Mouse (Mus musculus): ENCODE data around the gene Pamr1.
A peak's percentile ranks its signal among the peaks of the same experiment; 100 is the strongest.

Pamr1 gene

GRCm38 (mm10) chr2:102598911-102599721 is 49.3 kb downstream of the Pamr1 start:
- DNase-seq: no peak

- DNase-seq: no peak
Measured at GRCm38 (mm10) chr2:102600516-102600915, 50.7 kb downstream of the Pamr1 start.

GRCm38 (mm10) chr2:102610485-102610884 is 60.7 kb downstream of the Pamr1 start:
- DNase-seq: no peak

GRCm38 (mm10) chr2:102616637-102617036 is 66.8 kb downstream of the Pamr1 start:
- DNase-seq: no peak

GRCm38 (mm10) chr2:102620744-102621429 is 71.1 kb downstream of the Pamr1 start:
- no peak for DNase-seq

- DNase-seq: no peak
Measured at GRCm38 (mm10) chr2:102622176-102622575, 72.4 kb downstream of the Pamr1 start.

GRCm38 (mm10) chr2:102622943-102623342 is 73.1 kb downstream of the Pamr1 start:
- DNase-seq: no peak

- no peak for DNase-seq
Measured at GRCm38 (mm10) chr2:102624538-102624937, 74.7 kb downstream of the Pamr1 start.

- no peak for DNase-seq
Measured at GRCm38 (mm10) chr2:102632361-102632760, 82.5 kb downstream of the Pamr1 start.

GRCm38 (mm10) chr2:102634010-102634409 is 84.2 kb downstream of the Pamr1 start:
- DNase-seq: no peak

- DNase-seq: no peak
Measured at GRCm38 (mm10) chr2:102635523-102636060, 85.8 kb downstream of the Pamr1 start.

GRCm38 (mm10) chr2:102636116-102636600 is 86.3 kb downstream of the Pamr1 start:
- DNase-seq: no peak

- DNase-seq: no peak
Measured at GRCm38 (mm10) chr2:102638140-102638539, 88.3 kb downstream of the Pamr1 start.

GRCm38 (mm10) chr2:102638690-102639089 is 88.9 kb downstream of the Pamr1 start:
- no peak for DNase-seq

GRCm38 (mm10) chr2:102648845-102649500 is 99.2 kb downstream of the Pamr1 start:
- no peak for DNase-seq

GRCm38 (mm10) chr2:102650322-102650721 is 100.5 kb downstream of the Pamr1 start:
- no peak for DNase-seq

GRCm38 (mm10) chr2:102655966-102656725 is 106.3 kb downstream of the Pamr1 start:
- no peak for DNase-seq

GRCm38 (mm10) chr2:102657726-102658125 is 107.9 kb downstream of the Pamr1 start:
- no peak for DNase-seq

- DNase-seq: peak; percentile 7
Measured at GRCm38 (mm10) chr2:102658163-102658660, 108.4 kb downstream of the Pamr1 start, which contains the start of gene Slc1a2. Gene Slc1a2 (plus strand): TSS chr2:102658659.

GRCm38 (mm10) chr2:102658661-102659520 is 109.1 kb downstream of the Pamr1 start:
- DNase-seq: peak; percentile 11

- peak; percentile 9 for DNase-seq
Measured at GRCm38 (mm10) chr2:102659521-102659830, 109.7 kb downstream of the Pamr1 start.

All from lung, postnatal 14 days (tissue).